Mouse (Mus musculus): ENCODE measurements around the gene Sspn. TPM values are rescaled to one million over a fixed set of nuclear protein-coding genes. Genes with fewer than 3 reads are reported as not detected.

Sspn gene
- polyA plus RNA-seq (2014; fragmentation: Nextera tagmentation; extraction: Ambion mirVana): 4.6 and 7.9 TPM in 2 replicates

- H3K36me3 ChIP-seq (ENCODE audit: control insufficient read depth, insufficient read depth, low read length): no peaks in the 10 kb centered on the region
- peaks cover 10% of the 10 kb centered on the region for H3K4me1 ChIP-seq (ENCODE audit: control insufficient read depth, insufficient read depth, low read length)
- 73% methylated on average over 3 of the region's 3 CpGs for WGBS
- H3K4me3 ChIP-seq (ENCODE audit: low read length): no peak within 1 kb of the TSS
- H3K27ac ChIP-seq (ENCODE audit: low read depth, low read length): no peak within 1 kb of the TSS
- no peaks in the 10 kb centered on the region for H3K27me3 ChIP-seq (ENCODE audit: control insufficient read depth, insufficient read depth, low read length)
- H3K9me3 ChIP-seq (ENCODE audit: control insufficient read depth, low read length): no peaks in the 10 kb centered on the region
- no peak within 1 kb of the TSS for H3K9ac ChIP-seq (ENCODE audit: low read depth, low read length)
- ATAC-seq (ENCODE audit: low FRiP score, low TSS enrichment): no peak
- H3K4me2 ChIP-seq (replicated peaks; ENCODE audit: low read depth, low read length): no peak within 1 kb of the TSS
These were observed at the start of gene Sspn for GRCm38 (mm10) chr6:145931341-145931740. Gene Sspn (plus strand): TSS chr6:145931641.

DNA sequence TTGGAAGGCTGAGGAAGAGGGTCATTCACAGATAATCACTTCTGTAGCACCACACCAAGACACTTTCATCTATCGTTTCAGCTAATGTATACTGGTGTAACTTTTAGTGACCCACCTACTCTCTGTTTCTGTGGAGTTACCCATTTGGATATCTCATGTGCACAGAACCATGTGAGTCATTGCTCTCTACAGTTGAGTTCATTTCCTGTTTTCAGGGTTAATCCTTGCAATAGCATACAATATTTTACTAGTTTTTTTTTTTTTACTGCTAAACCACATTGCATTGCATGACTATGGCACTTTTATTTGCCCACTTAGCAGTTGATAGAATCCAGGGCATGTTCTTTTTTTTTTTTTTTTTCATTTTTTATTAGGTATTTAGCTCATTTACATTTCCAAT, 48.4 kb upstream of the Sspn start:
- H3K36me3 ChIP-seq (ENCODE audit: control insufficient read depth, insufficient read depth, low read length): no peaks in the 10 kb centered on the region
- 59% methylated on average over 1 of the region's 1 CpGs for WGBS
- no peak overlapping the region for H3K4me3 ChIP-seq (ENCODE audit: low read length)
- no peak for ATAC-seq (ENCODE audit: low FRiP score, low TSS enrichment)
- no peak overlapping the region for H3K27ac ChIP-seq (ENCODE audit: low read depth, low read length)
- H3K9ac ChIP-seq (ENCODE audit: low read depth, low read length): no peak overlapping the region
- no peak overlapping the region for H3K4me2 ChIP-seq (replicated peaks; ENCODE audit: low read depth, low read length)
- H3K4me1 ChIP-seq (ENCODE audit: control insufficient read depth, insufficient read depth, low read length): no peaks in the 10 kb centered on the region
- H3K27me3 ChIP-seq (ENCODE audit: control insufficient read depth, insufficient read depth, low read length): no peaks in the 10 kb centered on the region
- H3K9me3 ChIP-seq (ENCODE audit: control insufficient read depth, low read length): peaks cover 6% of the 10 kb centered on the region; the same call in 1 of the 2 replicates

GRCm38 (mm10) chr6:145883668-145884067, 47.8 kb upstream of the Sspn start:
- no peaks in the 10 kb centered on the region for H3K4me1 ChIP-seq (ENCODE audit: control insufficient read depth, insufficient read depth, low read length)
- no peak for ATAC-seq (ENCODE audit: low FRiP score, low TSS enrichment)
- H3K36me3 ChIP-seq (ENCODE audit: control insufficient read depth, insufficient read depth, low read length): no peaks in the 10 kb centered on the region
- H3K27me3 ChIP-seq (ENCODE audit: control insufficient read depth, insufficient read depth, low read length): no peaks in the 10 kb centered on the region
- no peak overlapping the region for H3K4me2 ChIP-seq (replicated peaks; ENCODE audit: low read depth, low read length)
- H3K4me3 ChIP-seq (ENCODE audit: low read length): no peak overlapping the region
- H3K9ac ChIP-seq (ENCODE audit: low read depth, low read length): no peak overlapping the region
- H3K27ac ChIP-seq (ENCODE audit: low read depth, low read length): no peak overlapping the region
- H3K9me3 ChIP-seq (ENCODE audit: control insufficient read depth, low read length): peaks cover 6% of the 10 kb centered on the region; the same call in 1 of the 2 replicates
- 72% methylated on average over 4 of the region's 4 CpGs for WGBS

DNA sequence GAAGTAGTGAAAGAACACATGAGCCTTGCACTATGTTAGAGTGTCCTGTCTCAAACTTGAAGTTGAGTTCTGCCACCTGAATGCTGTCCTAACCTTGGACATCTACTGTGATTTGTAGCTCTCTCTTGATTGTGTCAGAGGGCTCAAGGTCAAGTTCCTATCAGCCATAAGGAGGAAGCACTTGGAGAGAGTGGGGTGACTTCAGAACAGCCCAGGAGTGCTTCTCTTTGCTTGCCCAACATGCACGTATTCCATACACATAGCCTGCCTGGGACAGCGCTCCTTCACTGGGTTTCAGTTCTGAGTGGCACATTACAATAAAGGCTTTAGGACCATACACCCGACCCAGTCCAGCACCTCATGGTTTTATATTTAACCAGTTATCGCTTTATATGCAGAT, 46.4 kb upstream of the Sspn start:
- Histone ChIP-seq H3K27me3 (ENCODE audit: control insufficient read depth, insufficient read depth, low read length) (no peaks in the 10 kb centered on the region), H3K9me3 (ENCODE audit: control insufficient read depth, low read length) (no peaks in the 10 kb centered on the region), H3K4me2 (replicated peaks; ENCODE audit: low read depth, low read length) (no peak overlapping the region), H3K27ac (ENCODE audit: low read depth, low read length) (no peak overlapping the region), H3K36me3 (ENCODE audit: control insufficient read depth, insufficient read depth, low read length) (no peaks in the 10 kb centered on the region), H3K4me1 (ENCODE audit: control insufficient read depth, insufficient read depth, low read length) (no peaks in the 10 kb centered on the region), H3K4me3 (ENCODE audit: low read length) (no peak overlapping the region), H3K9ac (ENCODE audit: low read depth, low read length) (no peak overlapping the region)
- no peak for ATAC-seq (ENCODE audit: low FRiP score, low TSS enrichment)
- WGBS: 80% methylated on average over 4 of the region's 4 CpGs

DNA sequence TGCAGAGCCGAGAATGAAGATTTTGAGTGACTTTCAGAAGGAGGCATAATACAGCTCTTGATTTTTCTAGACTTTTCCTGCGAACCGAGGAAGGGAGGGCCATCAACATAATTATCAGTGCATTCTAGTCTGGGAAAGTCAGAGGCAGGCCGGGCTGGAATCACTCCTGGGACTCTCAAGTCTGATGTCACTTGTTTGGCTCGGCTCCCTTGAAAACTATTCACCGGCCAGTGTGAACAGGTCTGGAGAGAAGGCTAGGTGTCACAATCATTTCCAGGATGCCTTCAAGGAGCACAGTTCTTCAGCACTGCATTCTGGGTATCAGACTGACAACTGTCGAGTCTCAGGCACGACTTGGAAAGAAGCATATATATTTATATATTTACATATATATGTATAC, 45.2 kb upstream of the Sspn start:
- Histone ChIP-seq H3K9ac (ENCODE audit: low read depth, low read length) (no peak overlapping the region), H3K4me2 (replicated peaks; ENCODE audit: low read depth, low read length) (no peak overlapping the region), H3K9me3 (ENCODE audit: control insufficient read depth, low read length) (no peaks in the 10 kb centered on the region), H3K27ac (ENCODE audit: low read depth, low read length) (no peak overlapping the region), H3K27me3 (ENCODE audit: control insufficient read depth, insufficient read depth, low read length) (no peaks in the 10 kb centered on the region), H3K4me1 (ENCODE audit: control insufficient read depth, insufficient read depth, low read length) (no peaks in the 10 kb centered on the region), H3K36me3 (ENCODE audit: control insufficient read depth, insufficient read depth, low read length) (no peaks in the 10 kb centered on the region), H3K4me3 (ENCODE audit: low read length) (no peak overlapping the region)
- 66% methylated on average over 8 of the region's 8 CpGs for WGBS
- ATAC-seq (ENCODE audit: low FRiP score, low TSS enrichment): no peak

DNA sequence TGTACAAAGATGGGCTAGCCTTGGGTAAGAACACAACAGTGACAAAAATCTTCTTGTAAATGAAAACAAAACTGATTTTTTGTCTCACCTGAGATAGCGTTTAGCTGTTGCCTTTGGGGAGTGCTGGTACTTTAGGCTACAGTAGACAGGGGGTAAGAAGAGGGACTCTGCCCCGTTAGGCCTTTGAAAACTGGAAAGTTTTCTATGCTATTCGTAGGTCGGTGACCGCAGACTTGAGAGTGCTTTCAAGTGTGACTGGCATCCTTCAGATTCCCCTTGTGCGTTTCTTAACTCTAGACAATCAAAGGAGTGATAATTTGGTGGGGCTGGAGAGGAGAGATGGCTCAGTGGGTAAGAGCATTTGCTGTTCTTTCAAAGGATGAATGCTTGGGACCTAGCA, 43.7 kb upstream of the Sspn start:
- Histone ChIP-seq H3K4me1 (ENCODE audit: control insufficient read depth, insufficient read depth, low read length) (no peaks in the 10 kb centered on the region), H3K9me3 (ENCODE audit: control insufficient read depth, low read length) (no peaks in the 10 kb centered on the region), H3K9ac (ENCODE audit: low read depth, low read length) (no peak overlapping the region), H3K36me3 (ENCODE audit: control insufficient read depth, insufficient read depth, low read length) (no peaks in the 10 kb centered on the region), H3K4me3 (ENCODE audit: low read length) (no peak overlapping the region), H3K27me3 (ENCODE audit: control insufficient read depth, insufficient read depth, low read length) (no peaks in the 10 kb centered on the region), H3K4me2 (replicated peaks; ENCODE audit: low read depth, low read length) (no peak overlapping the region), H3K27ac (ENCODE audit: low read depth, low read length) (no peak overlapping the region)
- ATAC-seq (ENCODE audit: low FRiP score, low TSS enrichment): no peak
- WGBS: 73% methylated on average over 6 of the region's 6 CpGs

- no peaks in the 10 kb centered on the region for H3K36me3 ChIP-seq (ENCODE audit: control insufficient read depth, insufficient read depth, low read length)
These were observed 39.5 kb upstream of the Sspn start for GRCm38 (mm10) chr6:145891951-145892350.

DNA sequence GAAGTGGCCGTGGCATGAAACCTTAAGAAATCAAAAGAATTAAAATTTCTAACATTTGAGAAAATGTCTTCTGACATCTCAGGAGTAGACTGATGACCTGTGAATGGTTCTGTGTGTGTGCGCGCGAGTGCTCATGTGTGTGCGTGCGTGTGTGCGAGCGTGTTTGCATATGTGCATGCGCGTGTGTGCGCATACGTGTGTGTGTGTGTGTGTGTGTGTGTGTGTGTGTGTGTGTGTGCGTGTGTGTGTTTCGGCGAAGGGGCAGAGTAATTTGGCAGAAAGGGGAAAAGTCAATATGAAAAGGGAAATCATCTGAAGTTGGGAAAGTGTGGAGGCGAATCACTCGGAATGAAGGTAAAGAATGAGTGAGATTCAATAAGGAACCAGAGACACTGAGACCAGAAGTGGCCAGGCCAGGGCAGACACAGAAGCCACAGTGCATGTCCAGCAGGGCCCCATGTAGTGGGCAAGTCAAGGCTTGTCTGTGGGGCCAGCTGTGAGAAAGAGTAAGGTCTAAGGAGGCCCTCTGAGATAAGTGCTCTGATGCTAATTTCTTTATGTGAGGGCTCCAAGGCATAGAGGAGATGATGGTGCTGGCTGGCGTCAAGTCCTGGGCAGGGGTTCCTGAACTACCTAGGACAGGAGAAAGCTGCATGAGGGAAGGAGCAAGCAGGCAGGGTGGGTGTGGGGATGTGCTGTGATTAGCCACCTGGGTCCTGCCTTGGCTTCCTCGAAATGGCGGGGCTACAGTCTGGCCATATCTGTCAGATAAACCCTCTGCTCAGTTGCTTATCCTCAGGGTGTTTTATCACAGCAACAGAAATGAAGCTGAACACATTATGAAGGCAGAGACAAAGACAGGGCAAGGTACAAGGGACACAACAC, 38.8 kb upstream of the Sspn start:
- Histone ChIP-seq H3K9ac (ENCODE audit: low read depth, low read length) (no peak overlapping the region), H3K4me3 (ENCODE audit: low read length) (no peak overlapping the region), H3K36me3 (ENCODE audit: control insufficient read depth, insufficient read depth, low read length) (no peaks in the 10 kb centered on the region), H3K27ac (ENCODE audit: low read depth, low read length) (no peak overlapping the region), H3K4me1 (ENCODE audit: control insufficient read depth, insufficient read depth, low read length) (no peaks in the 10 kb centered on the region), H3K27me3 (ENCODE audit: control insufficient read depth, insufficient read depth, low read length) (no peaks in the 10 kb centered on the region), H3K4me2 (replicated peaks; ENCODE audit: low read depth, low read length) (no peak overlapping the region), H3K9me3 (ENCODE audit: control insufficient read depth, low read length) (no peaks in the 10 kb centered on the region)
- WGBS: 93% methylated on average over 20 of the region's 20 CpGs
- no peak for ATAC-seq (ENCODE audit: low FRiP score, low TSS enrichment)

More at GRCm38 (mm10) chr6:145891951-145892350, 39.5 kb upstream of the Sspn start:
- no peaks in the 10 kb centered on the region for H3K27me3 ChIP-seq (ENCODE audit: control insufficient read depth, insufficient read depth, low read length)
- no peak overlapping the region for H3K4me2 ChIP-seq (replicated peaks; ENCODE audit: low read depth, low read length)
- H3K9me3 ChIP-seq (ENCODE audit: control insufficient read depth, low read length): no peaks in the 10 kb centered on the region
- no peaks in the 10 kb centered on the region for H3K4me1 ChIP-seq (ENCODE audit: control insufficient read depth, insufficient read depth, low read length)
- no peak overlapping the region for H3K4me3 ChIP-seq (ENCODE audit: low read length)
- no peak for ATAC-seq (ENCODE audit: low FRiP score, low TSS enrichment)
- 81% methylated on average over 11 of the region's 11 CpGs for WGBS
- H3K9ac ChIP-seq (ENCODE audit: low read depth, low read length): no peak overlapping the region
- H3K27ac ChIP-seq (ENCODE audit: low read depth, low read length): no peak overlapping the region

- Histone ChIP-seq H3K9ac (ENCODE audit: low read depth, low read length) (no peak overlapping the region), H3K4me3 (ENCODE audit: low read length) (no peak overlapping the region), H3K27me3 (ENCODE audit: control insufficient read depth, insufficient read depth, low read length) (no peaks in the 10 kb centered on the region), H3K9me3 (ENCODE audit: control insufficient read depth, low read length) (no peaks in the 10 kb centered on the region), H3K27ac (ENCODE audit: low read depth, low read length) (no peak overlapping the region), H3K4me2 (replicated peaks; ENCODE audit: low read depth, low read length) (no peak overlapping the region), H3K4me1 (ENCODE audit: control insufficient read depth, insufficient read depth, low read length) (no peaks in the 10 kb centered on the region), H3K36me3 (ENCODE audit: control insufficient read depth, insufficient read depth, low read length) (no peaks in the 10 kb centered on the region)
- WGBS: 81% methylated on average over 13 of the region's 13 CpGs
- no peak for ATAC-seq (ENCODE audit: low FRiP score, low TSS enrichment)
These were observed 37.9 kb upstream of the Sspn start for GRCm38 (mm10) chr6:145893366-145894021.

Data from kidney, embryonic 14.5 days (tissue).